Mouse (Mus musculus) gastrocnemius, postnatal 4 days (tissue): ENCODE data around the gene Cog8. TPM values are rescaled to one million over a fixed set of nuclear protein-coding genes. Genes with fewer than 3 reads are reported as not detected.

Source experiments
- DNase-seq, 2 experiments: peaks; one replicate each; pipeline ENCODE4 v3.0.0; 2021 to 2022; ENCODE audit warnings: low spot score in 2 of 2, mixed read lengths in 2 of 2
- long read RNA-seq, 2 experiments: library from polyadenylated mRNA; stranded (forward); transcript quantifications; one replicate each; pipeline ENCODE4 v2.0.0; 2021
- total RNA-seq, 2 experiments: library from RNA; stranded (reverse); gene quantifications; 2 replicates each; pipeline ENCODE4 v1.2.3; 2021

Gene Cog8
- total RNA-seq, result 10 to 100 TPM; 19.9 to 21.0 TPM
- long read RNA-seq, experiment 1, full-length matches to known transcripts, result 24 of 30 reads
- long read RNA-seq, experiment 1, partial matches to known transcripts, result 4 of 30 reads
- long read RNA-seq, experiment 1, other reads (novel, unspliced or antisense), result 2 of 30 reads
- long read RNA-seq, experiment 2, full-length matches to known transcripts, result 26 of 32 reads
- long read RNA-seq, experiment 2, partial matches to known transcripts, result 3 of 32 reads
- long read RNA-seq, experiment 2, other reads (novel, unspliced or antisense), result 3 of 32 reads

DNA sequence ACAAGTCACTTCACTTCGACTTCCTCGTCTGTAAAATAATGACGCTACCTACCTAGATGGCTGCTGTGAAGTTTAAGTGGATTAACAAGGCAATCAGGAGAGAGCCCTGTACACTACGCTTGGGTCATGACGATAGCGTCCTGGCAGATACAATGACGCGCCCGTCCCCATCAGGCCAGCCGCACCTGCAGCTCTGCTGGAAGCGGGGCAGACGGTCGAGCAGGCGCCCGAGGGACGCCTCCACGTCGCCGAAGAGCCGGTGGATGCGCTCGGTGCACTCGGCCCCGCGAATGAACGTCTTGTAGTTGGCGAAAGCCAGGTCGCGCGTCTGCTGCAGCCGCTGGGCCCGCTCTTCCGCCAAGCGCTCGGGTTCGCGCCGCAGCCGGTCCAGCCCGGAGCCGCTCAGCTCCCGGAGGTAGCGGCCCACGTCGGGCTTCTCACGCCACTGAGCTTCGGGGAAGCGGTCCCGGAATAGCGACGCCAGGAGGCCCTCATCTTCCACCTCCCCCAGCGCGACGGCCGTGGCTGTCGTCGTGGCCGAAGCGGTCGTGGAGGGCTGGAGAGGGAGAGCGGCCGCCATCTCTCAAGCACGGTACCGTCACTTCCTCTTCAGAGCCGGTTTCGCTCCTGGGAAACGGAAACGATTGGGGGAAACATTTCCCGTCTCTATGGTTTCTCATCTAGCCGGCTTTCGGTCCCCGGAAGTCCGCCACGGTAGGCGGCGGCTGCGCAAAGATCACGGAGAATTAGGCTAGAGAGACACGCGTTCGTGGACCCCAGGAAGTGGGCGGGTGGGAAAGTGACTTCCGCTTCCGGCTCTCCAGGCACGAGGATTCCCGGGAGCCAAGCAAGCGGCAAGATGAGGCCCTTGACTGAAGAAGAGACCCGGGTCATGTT is at the start of gene Cog8, which contains the start of gene Nip7:
Gene Cog8 (minus strand): TSS at position 614 of the 897 bp plus-strand sequence.
Gene Nip7 (plus strand): TSS at position 802 of the 897 bp plus-strand sequence.
- peak; percentile 89 to 94 for DNase-seq

DNA sequence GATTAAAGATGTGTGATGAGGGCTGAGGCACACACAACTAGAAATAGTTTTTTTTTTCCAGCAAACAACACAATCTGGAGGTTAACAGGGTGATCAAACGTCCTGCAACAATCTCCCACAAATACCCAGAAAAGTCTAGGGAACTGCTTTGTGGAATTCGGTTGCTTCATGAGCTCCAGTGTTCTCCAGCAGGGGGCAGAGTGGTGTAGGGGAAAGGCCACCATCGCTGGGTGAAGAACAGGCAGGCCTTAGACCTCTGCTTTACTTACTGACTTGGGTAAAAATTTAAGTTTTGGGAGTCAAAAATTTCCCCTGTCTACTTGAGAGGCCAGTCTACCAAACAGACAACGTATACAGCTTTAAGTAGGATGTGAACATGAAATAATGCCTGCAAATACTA is 48.1 kb upstream of the Cog8 start:
- peak; percentile 46 to 72 for DNase-seq

DNA sequence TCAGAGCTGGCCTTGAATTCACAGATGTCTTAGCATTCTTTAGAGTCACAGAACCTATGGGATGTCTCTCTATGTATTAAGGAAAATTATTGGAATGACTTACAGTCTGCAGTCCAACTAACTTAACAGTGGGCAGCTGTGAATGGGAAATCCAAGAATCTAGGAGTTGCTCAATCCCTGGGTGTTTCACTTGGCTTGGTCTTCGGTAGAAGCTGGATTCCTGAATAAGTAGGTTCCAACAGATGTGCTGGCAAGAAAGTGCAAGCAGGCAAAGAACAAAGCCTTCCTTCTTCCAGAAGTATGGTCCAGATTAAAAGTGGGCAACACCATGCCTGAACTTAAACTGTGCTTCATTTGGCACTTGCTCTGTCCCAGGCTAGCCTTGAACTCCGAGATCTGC is 44.1 kb upstream of the Cog8 start:
- DNase-seq, result no peak

DNA sequence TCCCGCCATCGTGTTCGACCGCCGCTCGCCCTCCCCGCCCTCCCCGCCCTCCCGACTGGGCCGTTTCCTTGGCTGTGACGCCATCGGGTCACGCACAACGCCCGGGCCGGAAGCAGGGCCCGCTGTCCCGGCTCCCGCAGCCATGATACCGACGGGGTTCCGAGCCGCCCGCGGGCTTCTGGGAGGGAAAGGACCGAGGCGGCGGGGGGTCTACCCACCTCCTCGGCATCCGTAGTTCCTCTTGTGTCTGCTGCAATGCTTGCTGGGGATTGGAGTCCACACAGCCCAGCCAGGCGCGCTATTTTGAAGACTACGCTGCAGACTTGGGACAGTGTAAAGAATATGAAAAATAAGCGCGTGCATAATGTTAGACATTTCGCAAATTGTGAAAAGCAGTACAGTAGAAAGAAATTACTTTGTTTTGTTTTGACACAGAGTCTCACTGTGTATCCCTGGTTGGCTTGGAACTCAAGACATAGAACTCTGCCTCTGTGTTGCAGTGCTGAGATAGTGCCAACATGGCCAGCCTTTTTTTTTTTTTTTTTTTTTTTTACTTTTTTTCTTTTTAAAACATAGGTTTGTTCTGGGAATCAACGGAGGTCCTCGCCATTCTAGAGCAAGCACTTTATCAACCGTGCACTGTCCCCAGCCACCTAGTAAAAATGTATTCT is 40.0 kb upstream of the Cog8 start, which contains the start of gene Terf2:
Gene Terf2 (minus strand): TSS at position 182 of the 671 bp plus-strand sequence.
- peak; percentile 81 to 92 for DNase-seq

GRCm38 (mm10) chr8:107095717-107096365 is 39.4 kb upstream of the Cog8 start:
- no peak for DNase-seq

DNA sequence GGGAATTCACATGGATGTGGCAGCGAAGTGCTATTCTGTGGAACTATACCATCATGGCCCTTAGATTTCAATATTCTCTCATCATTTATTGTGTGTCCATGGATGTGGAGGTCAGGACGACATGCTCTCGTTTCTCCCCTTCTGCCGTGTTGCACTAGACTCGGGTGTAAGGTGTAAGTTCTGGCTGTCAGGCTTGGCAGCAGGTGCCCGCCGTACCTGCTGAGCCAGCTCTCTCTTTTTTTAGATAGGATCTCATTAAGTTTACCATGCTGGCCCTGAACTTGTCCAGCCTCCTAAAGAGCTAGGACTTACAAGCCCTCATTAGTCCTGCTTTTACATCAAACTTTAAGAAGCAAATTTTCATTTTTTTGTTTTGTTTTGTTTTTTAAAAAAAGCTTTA is 34.0 kb upstream of the Cog8 start:
- no peak for DNase-seq

DNA sequence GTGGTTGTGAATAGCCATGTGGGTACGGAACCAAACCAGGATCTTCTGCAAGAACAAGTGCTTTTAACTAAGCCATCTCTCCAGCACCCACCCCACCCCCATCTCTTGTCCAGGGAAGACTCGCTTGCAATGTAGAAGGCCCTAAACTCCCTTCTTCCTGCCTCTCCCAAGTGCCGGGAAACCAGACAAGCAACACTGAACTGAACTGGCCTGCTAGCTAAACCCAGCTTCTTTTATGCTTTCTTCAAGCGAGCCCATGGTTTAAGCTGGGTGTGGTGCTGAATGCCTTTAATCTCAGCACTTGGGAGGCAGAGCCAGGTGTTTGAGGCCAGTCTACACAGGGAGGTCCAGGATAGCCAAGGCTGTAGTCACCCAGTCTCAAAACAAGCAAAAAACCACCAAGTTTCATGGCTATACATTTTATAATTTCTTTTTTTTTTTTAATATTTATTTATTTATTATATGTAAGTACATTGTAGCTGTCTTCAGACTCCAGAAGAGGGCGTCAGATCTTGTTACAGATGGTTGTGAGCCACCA is 32.1 kb upstream of the Cog8 start:
- DNase-seq, result no peak

DNA sequence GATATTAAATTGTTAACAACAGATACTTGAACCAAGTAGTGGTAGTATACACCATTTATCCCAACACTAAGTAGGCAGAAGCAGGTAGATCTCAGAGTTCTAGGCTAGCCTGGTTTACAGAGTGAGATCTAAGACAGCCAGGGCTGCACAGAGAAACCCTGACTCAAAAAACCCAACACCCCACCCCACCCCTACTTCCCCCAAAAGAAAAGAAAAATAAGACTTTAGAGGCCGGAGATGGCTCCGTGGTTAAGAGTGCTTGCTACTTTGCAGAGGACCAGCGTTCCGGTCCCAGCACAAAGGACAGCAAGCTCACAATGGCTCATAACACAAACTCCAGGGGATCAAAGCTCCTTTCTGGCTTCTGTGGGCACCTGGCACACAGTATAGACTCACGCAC is 29.5 kb upstream of the Cog8 start:
- no peak for DNase-seq

- no peak for DNase-seq
These were observed 28.9 kb upstream of the Cog8 start for GRCm38 (mm10) chr8:107085358-107085757.

DNA sequence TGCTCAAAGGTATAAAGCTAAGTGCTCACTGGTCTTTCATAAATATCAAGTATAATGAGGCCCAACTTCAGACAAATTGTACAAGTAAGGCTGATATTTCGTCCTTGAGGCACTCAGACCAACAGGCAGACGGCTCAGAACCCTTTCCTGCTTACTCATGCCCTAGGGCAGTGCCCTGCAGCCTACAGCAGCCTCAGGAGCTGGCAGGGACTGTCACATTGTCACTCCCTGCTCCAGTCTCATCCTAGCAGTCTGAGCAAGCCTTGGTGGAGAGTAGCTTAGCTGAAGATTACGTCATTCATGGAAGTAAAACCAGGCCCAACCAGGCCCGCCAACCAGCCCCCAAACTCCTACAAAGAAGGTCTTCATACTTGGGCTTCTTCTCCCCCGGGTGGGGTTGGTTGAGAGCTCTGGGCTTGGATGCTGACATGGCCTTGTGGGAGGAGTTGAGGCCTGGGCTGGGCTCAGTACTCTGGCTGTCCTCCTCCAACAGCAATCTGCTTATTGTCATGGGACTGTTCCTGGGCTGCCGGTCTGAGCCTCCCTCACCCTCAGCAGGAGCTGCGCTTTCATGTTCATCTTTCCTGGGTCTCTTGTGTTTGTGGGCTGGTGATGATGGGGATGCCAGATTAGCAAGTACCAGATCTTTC is 19.9 kb upstream of the Cog8 start:
- DNase-seq, result no peak

- DNase-seq, result no peak
These were observed 17.6 kb upstream of the Cog8 start for GRCm38 (mm10) chr8:107074128-107074527.

DNA sequence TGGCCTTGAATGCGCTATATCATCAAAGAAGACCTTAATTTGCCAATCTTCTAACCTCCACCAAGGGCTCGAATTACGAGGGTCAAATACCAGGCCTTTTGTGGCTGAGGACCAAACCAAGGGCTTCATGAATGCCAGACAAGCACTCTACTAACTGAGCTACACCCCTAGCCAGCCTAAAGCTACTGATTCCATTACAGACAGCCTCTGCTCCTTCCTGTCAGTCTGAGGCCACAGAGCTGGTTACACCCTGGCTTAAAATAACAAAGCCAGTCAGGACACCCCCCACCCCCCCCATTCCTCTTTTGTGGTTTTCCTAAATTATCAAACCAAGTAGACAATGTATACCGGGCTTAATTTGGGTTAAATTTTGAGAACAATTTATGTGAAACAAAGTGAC is 17.2 kb upstream of the Cog8 start:
- DNase-seq, result no peak

DNA sequence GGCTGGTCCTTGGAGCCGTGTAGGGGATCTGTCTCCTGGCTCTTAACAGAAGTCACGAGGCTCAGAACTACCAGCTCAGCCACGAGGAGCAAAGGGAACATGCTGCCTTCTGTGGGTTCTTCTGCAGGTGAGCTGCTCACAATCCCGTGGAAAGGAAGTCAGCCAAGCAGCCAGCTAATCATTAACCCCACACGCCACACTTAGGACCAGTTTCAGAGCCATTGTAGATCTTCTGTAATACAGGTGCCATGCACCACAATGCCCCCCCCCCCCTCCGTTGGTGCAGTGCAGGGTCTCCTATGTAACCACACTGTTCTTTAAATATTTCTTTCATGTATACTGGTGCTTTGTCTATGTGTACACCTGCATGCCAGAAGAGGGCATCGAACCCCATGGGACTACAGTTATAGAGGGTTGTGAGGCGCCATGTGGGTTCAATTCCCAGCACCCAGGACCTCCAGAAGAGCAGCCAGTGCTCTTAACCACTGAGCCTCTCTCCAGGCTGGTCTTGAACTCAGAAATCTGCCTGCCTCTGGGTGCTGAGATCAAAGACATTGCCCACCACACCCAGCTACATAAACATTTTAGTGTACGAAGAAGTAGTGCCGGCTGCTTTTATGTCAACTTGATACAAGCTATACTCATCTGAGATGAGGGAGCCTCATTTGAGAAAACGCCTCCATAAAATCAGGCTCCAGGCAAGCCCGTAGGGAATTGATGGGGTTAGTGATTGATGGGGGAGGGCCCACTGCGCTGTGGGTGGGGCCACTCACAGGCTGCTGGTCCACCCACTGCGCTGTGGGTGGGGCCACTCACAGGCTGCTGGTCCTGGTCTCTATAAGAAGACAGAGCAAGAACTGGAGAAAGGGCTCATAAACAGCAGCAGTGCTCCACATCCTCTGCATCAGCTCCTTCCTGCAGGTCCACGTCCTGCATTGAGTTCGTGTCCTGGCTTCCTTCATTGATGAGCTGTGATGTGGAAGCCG is 9.3 kb upstream of the Cog8 start, which contains the start of gene Tmed6:
Gene Tmed6 (minus strand): TSS at position 134 of the 986 bp plus-strand sequence.
- no peak for DNase-seq

- DNase-seq, result no peak
These were observed 6.1 kb upstream of the Cog8 start for GRCm38 (mm10) chr8:107062613-107063012.

DNA sequence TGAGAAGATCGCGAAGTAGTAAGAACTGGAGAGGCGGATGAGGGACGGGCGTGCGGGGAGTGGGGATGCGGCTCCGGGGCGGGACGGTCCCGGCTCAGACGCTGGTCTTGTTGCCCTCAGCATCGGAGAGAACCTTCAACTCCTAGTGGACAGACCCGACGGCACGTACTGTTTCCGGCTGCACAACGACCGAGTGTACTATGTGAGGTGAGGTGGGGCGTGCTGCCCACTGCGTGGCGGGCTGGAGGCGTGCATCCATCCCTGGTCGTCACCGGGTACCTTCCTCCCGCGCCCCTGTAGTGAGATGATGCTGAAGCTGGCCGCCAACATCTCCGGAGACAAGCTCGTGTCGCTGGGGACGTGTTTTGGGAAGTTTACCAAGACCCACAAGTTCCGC is 482 bp upstream of the Cog8 start:
- no peak for DNase-seq

GRCm38 (mm10) chr8:107052046-107052445 is 4.4 kb downstream of the Cog8 start:
- DNase-seq, result no peak

DNA sequence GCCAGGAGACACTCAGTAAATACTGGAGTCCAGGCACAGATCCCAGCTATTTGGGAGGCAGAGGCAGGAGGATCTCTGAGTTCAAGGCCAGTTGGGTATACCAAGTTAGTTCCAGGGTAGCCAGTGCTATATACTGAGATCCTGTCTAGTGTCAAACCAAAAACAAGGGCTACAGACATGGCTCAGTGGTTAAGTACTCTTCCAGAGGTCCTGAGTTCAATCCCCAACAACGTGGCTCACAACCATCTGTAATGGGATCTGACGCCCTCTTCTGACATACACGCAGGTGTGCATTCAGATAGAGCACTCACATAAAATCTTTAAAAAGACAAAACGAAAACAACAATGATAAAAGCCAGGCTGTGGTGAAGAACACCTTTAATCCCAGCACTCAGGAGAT is 7.0 kb downstream of the Cog8 start:
- DNase-seq, result no peak

GRCm38 (mm10) chr8:107048061-107048941 is 8.2 kb downstream of the Cog8 start, which contains the start of gene Pdf:
Pdf (minus strand) TSS chr8:107048614.
- DNase-seq, result peak; percentile 66 to 84
